Mouse (Mus musculus): ENCODE data around the gene Plch2.

Plch2 gene

DNA sequence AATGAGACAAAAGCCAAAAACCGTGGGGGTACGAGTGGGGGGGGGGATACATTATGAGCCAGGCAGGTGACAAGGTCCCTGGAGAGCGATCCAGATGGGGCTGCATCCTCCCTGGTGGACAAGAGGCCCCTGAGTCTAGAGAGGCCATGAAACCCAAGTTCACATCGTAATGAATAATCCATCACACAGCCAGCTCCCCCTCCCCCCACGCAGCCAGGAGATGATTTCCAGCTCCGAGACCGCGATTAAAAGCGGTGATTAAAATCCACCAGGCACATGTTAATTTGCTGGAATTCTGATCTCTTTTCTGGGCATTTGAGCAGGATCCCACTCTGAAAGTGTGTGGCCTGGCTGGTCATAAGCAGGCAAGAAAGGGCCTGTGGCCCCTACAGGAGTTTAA lies 35.8 kb downstream of the Plch2 start:
- DNase-seq (ENCODE audit: low spot score), result no peak

DNA sequence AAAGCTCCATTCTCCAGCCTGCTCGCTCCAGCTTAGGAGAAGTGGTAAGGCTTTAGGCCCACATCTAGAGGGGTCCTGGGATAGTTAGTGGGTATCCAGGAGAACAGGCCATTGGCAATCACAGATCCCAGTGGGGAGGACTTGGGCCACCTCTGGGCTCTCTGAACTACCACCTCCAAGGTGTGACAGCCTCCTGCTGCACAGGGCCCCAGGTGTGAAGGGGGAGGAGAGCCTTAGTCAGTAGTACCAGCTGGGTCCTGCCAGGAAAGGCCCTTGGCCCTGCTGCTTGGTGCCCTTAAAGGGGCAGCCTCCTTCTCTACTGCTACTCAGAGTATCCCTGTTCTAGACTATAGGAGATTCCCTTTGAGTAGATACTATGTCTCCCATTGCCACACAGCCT lies 36.4 kb downstream of the Plch2 start:
- no peak for DNase-seq (ENCODE audit: low spot score)

DNA sequence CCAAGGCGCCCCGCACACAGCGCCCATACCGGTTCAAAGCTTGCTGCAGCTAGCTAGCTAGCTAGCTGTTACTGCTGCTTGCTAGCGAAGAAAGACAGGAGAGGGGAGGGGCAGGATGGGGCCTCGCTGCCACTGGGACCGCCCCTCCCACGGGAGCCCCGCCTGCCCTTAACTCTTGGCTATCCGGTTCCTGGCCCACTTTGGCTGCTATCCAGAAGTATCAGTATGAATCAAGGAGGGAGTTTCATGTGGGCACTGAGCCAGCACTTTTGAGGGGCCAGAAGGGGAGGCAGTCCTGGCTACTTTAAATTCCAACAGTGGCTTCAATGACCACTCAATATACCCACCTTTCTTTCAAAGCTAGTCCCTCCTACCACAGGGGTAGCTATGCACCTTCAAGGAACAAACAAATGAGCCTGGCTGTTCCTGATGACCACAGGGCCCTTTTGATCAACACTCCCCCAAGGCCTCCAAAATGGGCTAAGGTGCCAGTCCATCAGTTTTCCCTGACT lies 37.2 kb downstream of the Plch2 start:
- no peak for DNase-seq (ENCODE audit: low spot score)

DNA sequence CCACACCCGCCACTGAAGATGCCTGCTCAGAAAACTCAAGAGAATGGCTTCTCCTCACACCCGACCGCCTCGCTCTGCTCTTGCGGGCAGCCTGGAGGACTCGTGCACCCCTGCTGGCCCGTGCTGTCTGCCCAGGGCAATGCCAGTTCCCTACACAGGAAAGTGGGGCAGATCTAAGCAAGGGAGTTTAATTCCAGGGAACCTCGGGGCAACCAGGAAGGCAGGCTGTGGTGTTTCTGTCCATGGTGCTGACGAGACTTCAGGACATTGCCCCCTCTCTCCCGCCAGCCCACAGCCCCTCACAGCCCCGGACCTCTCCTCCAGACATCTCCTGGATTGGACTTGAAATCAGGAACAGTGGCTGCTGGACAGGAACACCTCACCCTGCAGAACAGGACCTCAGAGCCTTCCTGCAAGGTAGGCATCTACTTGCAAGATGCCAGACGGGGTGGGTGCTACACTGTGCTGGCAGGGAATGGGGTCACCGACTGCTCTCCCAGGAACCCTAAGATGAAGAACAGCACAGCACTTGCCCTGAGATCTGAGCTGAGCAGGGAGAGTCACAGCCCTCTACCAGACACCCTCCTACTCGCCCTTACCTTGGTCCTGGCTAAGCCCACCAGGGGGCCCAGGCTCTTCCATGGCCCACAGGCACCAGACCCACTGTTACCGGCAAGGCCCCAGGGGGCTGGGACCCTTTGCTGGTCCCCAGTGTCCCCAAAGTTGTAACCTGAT lies 37.8 kb downstream of the Plch2 start:
- DNase-seq (ENCODE audit: low spot score), result no peak

DNA sequence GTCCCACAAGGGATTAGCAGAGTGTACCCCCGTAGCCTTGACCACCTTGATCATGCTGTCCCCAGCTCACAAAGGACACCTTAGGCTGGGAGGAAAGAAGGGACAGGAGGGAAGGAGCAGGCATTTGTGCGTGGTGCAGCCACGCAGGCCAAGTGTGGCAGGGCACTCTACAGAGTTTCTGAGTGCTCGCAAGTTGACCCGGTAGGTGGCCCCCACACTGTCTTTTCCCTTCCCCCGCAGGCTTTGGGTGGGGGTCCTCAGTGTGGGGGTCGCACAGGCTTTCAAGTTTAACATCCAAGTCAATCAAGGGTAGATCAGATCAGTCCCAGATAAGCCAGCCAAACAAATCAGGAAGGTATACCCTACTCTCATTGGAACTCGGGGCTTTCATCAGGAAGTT lies 38.5 kb downstream of the Plch2 start:
- DNase-seq (ENCODE audit: low spot score), result no peak

DNA sequence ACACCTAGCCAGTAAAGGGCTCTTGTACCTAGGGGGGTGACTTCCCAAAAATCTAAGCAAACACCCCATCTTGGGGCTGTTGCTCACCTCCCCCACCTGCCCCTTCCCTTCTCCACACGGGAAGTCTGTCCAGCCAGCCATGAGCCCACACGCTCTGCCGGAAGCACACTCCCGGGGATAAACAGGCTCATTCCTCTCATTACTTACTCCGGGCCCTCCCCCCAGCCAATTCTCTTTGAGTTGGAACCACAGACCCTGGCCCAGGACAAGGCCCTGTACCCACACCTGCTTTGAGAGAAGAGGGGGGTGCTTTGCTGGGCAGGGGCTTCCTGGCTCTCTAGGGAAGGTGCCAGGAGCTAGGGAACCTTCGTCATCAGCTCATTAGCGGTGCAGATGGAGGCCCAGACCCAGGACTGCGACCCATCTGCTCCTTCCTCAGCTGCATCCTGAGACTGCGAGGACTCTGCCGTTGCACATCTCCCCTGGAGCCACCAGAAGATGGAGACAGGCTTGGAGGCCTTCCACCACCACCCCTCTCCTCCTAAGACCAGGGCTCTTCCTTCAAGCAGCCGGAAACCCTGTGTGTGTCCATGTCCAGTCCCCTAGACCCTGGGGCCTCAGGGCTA lies 39.2 kb downstream of the Plch2 start:
- no peak for DNase-seq (ENCODE audit: low spot score)

DNA sequence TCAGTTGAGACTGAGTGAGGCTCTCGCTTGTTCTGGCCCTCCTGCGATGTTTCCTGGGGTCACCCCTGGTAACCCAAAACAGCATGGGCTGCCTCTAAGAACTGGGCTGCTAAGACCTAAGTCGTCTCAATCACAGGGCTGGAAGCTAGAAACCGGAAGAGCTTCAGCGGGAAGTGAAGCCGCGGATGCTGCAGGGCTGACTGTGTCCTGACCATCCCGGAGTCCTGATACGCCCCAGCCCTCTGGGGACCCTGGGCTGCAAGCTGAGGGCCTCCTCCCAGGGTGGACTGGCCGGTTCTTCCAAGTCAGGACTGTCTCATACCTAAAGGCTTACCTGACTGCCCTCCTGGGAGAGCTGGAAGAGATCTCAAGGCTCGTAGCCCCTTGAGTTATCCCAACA lies 39.8 kb downstream of the Plch2 start:
- DNase-seq (ENCODE audit: low spot score), result no peak

DNA sequence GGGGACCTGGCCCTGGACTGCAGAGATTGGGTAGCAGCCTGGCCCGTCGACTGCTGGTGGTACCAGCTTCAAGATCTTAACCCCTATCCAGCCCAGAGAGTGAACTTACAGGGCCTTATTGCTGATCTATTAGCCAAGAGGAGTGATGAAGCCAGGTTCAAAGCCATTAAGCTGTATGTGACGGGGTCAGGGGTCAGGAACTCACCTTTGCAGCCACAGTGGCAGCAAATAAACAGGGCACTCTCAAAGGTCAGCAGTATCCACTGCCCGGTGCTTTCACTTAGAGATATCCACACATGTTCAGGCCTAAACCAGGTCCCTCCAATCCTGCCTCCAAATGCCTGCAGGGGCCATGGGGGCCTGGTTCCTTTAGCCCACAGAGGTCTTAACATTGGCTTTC lies 41.0 kb downstream of the Plch2 start:
- no peak for DNase-seq (ENCODE audit: low spot score)

DNA sequence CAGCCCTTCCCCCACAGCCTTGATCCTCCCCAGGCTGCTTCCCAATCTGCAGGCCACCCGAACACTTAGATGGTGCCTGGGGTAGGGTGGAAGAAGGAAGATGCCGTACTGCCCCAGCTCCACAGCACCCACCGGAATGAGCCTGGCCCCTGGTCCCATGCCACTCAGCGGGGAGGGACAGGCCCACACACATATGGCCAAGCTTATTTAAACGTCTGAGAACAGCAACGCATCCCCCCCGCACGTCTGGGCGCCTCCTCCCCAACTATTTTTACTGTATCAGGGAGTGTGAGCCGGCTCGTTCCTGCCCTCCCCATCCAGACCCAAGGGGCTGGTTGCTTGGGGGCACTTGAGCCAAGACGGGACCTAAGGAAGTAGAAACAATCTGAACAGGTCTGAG lies 41.8 kb downstream of the Plch2 start:
- DNase-seq (ENCODE audit: low spot score), result no peak

DNA sequence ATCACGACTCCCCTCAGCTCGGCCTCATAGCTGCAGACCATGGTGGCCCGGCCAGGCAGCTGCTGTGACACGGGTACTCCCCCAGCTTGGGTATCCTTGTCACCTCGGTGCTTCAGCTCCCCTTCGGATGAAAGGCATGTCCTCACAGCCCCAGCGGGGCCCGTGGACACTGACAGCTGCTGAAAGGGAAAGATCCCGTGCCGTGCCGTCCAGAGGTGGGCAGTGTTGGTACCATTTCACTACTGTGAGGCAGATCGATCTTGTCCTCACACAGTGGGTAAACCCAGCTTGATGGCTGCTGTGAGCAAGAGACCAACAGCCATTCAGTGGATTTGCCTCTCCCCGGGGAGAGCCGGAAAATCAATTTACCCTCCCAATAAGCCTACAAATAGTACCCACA lies 42.3 kb downstream of the Plch2 start:
- no peak for DNase-seq (ENCODE audit: low spot score)

DNA sequence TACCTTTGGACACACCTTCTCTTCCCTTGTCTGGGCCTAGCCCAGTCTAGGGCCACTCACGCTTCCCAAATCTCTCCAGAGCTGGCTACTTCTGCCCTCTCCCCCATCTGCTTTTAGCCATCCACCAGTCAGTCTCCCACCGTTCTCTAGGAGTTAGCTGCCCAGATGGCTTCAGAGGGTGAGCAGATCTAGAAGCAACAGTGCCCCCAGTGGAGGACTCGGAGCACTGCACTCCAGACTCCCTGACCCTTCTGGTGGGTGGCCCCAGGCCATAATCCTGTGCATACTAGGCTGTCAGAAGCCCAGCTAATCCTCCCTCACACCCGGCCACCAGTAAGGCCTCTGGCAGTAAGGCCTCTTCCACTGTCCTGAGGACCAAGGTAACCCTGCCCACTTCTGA lies 43.8 kb downstream of the Plch2 start:
- peak; percentile 16 for DNase-seq (ENCODE audit: low spot score)

DNA sequence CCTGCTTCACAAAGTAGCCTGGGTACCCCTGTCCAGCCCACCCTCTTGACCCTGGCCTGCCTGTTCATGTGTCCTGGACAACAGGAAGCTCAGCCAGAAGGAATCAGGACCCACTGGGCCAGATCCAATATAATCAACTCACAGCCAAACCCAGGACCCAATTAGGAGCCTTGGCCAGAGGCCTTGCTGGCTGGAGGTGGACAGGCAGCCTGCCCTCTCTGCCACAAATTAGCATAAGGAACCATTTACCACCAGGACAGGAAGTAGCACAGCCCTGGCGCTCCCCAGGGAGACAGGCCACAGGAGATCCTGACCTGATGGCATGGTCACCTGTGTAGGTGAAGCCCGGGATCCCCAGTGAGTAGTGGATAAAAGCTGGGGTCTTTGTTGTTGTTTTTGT lies 44.5 kb downstream of the Plch2 start:
- DNase-seq (ENCODE audit: low spot score), result no peak

DNA sequence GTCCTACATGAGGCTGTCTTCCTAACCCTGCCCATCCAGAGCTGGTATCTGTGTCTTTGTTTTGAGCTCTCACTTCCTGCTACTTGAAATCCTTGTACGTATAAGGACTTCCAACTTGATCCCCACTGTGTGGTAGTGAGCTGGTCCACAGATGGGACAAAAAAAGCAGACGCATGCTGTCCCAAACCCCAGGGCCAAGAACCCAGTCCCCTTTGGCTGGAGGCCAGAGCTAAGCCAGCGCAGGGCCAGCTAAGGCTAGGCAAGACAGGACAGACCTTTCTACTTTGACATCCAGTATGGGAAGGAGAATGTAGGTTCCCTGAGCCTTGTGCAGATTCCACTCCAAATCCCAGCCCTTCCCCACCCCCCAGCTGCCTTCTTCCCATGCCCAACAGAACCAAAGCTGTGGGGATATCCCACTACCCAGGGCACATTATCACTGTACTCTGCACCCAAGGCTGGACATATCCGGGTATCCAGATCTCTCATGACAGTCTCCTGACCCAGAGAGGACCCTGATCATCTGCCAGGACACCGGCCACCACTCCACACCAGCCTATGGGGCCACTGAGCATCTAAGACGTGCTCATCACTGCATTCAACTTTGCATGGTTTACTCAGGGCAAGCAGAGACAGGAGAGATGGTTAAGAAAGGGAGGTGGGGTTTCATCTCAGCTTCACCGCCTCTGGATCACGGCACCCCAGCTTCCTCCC lies 45.1 kb downstream of the Plch2 start:
- no peak for DNase-seq (ENCODE audit: low spot score)

DNA sequence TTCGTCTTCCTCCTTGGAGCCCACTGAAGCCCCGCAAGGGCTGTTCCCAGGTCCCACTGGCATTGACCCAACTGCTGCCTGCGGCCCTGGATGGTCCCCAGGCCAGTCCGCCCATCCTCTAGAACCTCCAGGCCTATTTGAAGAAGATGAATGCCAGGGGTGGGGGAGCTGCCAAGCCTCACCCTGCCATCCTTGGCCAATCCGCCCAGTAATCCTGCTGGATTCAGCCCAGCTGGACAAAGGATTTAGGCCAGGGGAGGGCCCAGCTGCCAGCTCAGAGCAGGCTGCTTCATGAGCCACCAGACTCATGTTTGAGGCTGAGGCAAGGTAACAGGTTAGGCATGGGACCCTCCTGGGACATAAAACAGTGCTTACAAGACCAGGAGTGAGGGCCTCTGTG lies 45.7 kb downstream of the Plch2 start:
- DNase-seq (ENCODE audit: low spot score), result no peak

DNA sequence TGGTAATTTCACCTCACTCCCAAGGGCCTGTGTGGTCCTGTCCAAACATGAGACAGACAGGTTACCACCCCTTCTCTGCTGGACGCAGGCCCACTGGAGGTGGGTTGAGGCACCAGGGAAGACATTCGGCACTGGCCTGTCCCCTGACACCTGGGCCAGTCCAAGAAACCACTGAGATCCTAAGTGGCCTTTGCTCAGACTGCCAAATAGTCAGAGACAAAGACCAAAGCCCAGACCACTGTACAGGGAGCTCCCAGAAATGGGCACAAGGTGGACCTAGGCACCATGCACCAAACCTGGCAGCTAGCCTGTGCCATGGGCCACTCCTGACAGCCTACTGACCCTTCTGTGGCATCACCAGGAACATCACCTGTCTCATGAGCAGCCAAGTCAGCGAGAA lies 47.4 kb downstream of the Plch2 start:
- no peak for DNase-seq (ENCODE audit: low spot score)

DNA sequence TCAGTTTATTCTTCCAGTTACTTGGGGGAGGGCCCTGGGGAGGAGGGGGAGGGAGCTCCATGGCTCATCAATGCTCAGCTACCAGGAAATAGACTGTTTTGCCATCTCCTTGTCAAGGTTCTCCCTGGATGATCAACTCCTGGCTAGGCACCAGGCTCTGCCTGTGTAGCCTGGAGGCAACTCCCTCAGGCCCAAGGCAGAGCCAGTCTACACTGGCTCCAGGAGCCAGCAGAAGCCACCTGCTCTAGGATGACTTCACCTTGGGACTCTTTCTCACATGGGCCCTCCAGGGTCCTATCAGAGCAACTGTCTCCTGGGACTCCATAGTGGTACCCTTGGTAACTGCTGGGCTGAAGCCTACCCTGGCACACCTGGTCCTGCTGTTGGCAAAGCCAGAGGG lies 48.5 kb downstream of the Plch2 start:
- DNase-seq (ENCODE audit: low spot score), result no peak

DNA sequence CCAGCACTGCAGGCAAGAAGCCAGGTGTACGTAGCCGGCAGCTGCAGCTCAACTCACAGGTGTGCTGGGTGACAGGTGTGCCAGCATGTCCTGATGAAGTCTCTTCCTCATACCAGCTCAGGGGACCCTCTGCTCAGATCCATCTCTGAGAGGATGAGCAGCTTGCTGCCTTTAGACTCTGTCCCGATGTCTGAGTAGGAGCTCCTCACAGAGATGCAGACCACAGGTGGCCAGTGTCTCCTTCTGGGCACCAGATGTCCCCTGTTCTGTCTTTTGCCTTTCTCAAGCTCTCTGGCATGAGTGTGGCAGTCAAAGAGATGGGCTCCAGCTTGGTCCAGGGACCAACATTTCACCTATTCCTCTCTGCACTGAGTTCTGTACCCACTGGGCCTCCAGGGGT lies 48.9 kb downstream of the Plch2 start:
- no peak for DNase-seq (ENCODE audit: low spot score)

DNA sequence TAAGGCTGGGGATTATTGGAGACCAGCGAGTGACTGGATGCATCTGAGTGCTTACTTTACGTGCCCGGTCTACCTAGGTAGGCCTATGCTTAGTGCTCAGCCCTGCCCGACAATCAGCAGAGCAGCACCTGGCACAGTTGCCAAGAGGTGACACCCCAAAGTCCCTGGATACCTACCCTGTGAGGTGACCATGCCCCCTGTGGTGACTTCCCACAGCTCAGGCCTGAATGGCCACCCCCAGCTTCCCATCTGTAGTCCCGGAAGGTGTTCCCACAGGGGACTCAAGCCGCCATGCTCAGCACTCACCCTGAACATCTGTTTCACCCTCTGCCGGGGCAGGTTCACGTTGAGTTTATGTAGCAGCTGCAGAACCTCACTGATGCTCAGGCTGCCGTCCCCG lies 50.3 kb downstream of the Plch2 start:
- no peak for DNase-seq (ENCODE audit: low spot score)

DNA sequence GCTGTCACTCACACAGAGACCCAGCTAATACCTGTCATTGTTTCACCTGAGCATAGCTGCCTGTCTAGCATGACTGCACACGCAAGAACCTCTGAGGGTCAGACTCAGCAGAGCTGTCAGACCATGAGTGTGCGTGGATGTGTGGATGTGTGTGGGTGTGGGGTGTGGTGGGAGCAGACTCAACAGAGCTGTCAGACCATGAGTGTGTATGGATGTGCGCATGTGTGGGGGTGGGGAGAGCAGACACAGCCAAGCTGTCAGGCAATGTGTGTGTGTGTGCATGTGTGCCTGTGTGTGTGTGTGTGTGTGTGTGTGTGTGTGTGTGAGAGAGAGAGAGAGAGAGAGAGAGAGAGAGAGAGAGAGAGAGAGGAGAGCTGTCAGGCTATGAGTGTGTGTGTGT lies 51.3 kb downstream of the Plch2 start:
- DNase-seq (ENCODE audit: low spot score), result no peak

DNA sequence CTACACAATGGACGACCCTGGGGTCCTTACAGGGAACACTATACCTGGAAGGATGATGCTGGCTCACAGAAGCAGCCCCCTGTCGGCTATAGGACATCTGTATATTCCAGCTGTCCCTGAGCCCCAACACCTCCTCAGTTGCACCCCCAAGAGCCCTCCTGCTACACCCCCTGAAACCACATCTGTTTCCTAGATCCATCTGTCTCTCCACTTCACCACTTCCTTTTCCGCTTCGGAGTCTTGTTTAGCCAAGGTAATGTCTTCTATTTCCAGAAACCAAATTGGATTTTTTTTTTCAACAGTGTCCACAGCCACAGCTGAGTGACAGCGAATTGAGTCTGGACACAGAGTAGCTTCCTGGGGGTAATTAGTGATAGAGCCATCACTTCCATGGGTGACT lies 57.2 kb downstream of the Plch2 start:
- no peak for DNase-seq (ENCODE audit: low spot score)

DNA sequence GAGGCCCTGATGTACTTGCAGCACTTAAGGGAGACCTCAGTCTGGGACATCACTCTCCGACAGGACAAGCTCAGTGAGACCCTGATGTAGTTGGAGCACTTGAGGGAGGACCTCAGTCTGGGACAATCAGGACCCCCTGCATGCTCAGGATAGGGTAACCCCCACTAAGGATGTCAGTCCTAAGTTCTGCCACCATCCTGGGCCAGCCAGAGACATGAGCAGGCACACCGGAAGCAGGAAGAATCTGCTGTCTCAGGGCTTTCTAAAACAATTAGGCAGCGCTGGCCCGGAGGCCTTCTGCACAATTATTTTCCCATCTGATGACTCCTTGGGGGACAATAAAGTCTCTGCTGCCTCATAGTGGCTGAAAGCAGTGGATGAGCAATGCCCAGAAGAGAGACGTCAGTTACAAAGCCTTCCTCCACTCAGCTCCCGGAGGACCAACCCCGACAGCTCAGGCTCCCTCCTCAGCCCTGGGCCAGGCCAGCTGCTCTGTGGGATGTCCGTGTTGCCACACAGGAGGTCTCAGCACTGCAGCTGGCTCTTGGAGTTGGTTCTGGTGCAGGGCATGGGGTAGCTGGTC lies 59.9 kb downstream of the Plch2 start:
- DNase-seq (ENCODE audit: low spot score), result no peak

DNA sequence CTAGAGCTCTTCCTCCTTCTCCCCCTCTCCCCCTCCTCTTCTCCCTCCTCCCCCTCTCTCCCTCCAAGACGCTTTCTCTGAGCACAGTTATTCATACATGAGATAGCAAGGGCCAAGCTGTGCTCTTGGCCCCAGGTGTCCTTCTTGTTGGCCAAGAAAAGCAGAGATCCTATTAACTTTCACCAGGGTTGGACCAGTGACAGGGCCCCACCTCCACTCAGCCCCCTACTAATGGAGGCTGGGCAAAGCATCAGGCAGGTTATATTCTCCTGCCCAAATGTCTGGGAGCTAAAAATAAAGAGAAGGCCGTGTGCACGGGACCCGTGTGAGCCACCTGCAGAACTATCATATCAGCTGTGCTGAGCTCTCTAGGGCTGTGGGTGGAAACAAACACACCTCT lies 61.7 kb downstream of the Plch2 start:
- DNase-seq (ENCODE audit: low spot score), result no peak

DNA sequence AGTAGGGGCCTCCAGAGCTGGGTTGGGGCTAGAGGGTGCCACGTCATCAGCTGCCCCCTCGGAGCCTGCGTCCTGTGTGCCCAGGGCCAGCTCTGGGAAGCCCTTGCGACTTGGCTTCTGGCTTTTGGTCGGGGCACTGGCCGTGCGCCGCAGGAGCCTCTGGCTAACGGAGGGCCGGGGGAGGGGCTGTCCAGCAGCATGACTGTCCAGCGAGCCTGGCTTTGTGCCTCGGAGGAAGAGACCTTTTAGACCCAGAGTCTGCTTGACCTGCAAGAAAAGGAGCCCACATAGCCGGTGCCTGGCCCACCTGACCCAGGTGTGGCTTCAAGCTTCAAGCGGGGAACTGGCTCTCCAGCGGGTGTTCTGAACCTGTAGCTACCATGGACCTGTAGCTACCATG lies 69.8 kb downstream of the Plch2 start:
- DNase-seq (ENCODE audit: low spot score), result no peak

Data from ovary, adult 18-20 months (tissue).